Mouse (Mus musculus) stomach, postnatal 0 days (tissue): ENCODE measurements at regions not wholly inside any gene's neighbourhood (a gene's known extent, or its start where the extent isn't known, plus 50 kb on each side); places are given as distances from the start of the nearest gene placed in this dataset.

Experiments used
- CTCF ChIP-seq: IDR thresholded peaks from 2 replicates; pipeline ENCODE4 v1.5.1; 2016; ENCODE audit warnings: antibody characterized with exemption, low read depth, mild to moderate bottlenecking, moderate library complexity
- EP300 ChIP-seq: optimal IDR thresholded peaks from 2 replicates; pipeline ENCODE3; 2016; ENCODE audit warnings: antibody characterized with exemption

- no peak for TF ChIP-seq CTCF
- no peak for TF ChIP-seq EP300
These were observed 67.3 kb upstream of the Galnt15 start for GRCm38 (mm10) chr14:31961442-31961841.
